Comparison of ENCODE assay signal across 9 mouse cellular contexts in genomic region chr2:72838085-72838727, GRCm38 (mm10).
DNase-seq lines count a peak whose midpoint lies in the region; ATAC-seq lines count a peak whose summit lies in the region.
"Had no signal": no experiment of that assay in that cellular context is flagged by ENCODE, and none has a peak within 500 bp of the region (broad histone marks: within the 10 kb centered on the region; RNA-seq: fewer than 3 reads in every experiment).

No protein-coding gene starts in this region.

- 62% methylated on average over 6 of the region's 6 CpGs for WGBS in limb, embryonic 12.5 days
- WGBS in limb, embryonic 10.5 days, result 69% methylated on average over 6 of the region's 6 CpGs
- 54% methylated on average over 6 of the region's 6 CpGs for WGBS in forebrain, embryonic 14.5 days

- peaks cover 15% of the 10 kb centered on the region for H3K4me1 ChIP-seq in limb, embryonic 12.5 days (replicated peaks)
- H3K4me1 ChIP-seq in limb, embryonic 10.5 days, result peaks cover 31% of the 10 kb centered on the region; the same call in 1 of the 2 replicates
- H3K4me1 ChIP-seq in forebrain, embryonic 14.5 days (ENCODE audit: control insufficient read depth, insufficient read depth, low read length), result no peaks in the 10 kb centered on the region
- H3K4me1 ChIP-seq: neural tube, embryonic 12.5 days had no signal

- H3K27ac ChIP-seq in limb, embryonic 12.5 days, result 0 out of 2 replicates have a peak overlapping the region, but pooled peaks have one; percentile 5
- no peak overlapping the region for H3K27ac ChIP-seq in limb, embryonic 10.5 days
- no peak overlapping the region for H3K27ac ChIP-seq in forebrain, embryonic 14.5 days (ENCODE audit: low read depth, low read length)
- H3K27ac ChIP-seq: neural tube, embryonic 12.5 days had no signal

- ATAC-seq in limb, embryonic 12.5 days (ENCODE audit: insufficient number of reproducible peaks, insufficient read depth, low FRiP score, low TSS enrichment, low read depth), result no peak
- no peak for ATAC-seq in forebrain, embryonic 14.5 days

- H3K4me3 ChIP-seq in limb, embryonic 12.5 days (replicated peaks), result no peak overlapping the region
- no peak overlapping the region for H3K4me3 ChIP-seq in limb, embryonic 10.5 days
- H3K4me3 ChIP-seq in forebrain, embryonic 14.5 days (ENCODE audit: low read depth, low read length), result no peak overlapping the region
- H3K4me3 ChIP-seq: neural tube, embryonic 12.5 days had no signal

- 0 out of 2 replicates have a peak, but pooled peaks cover 9% of the 10 kb centered on the region for H3K9me3 ChIP-seq in limb, embryonic 12.5 days
- no peaks in the 10 kb centered on the region for H3K9me3 ChIP-seq in limb, embryonic 10.5 days (replicated peaks)
- H3K9me3 ChIP-seq in forebrain, embryonic 14.5 days (replicated peaks; ENCODE audit: control insufficient read depth, low read length), result no peaks in the 10 kb centered on the region
- H3K9me3 ChIP-seq: neural tube, embryonic 12.5 days had no signal

- H3K4me2 ChIP-seq in limb, embryonic 12.5 days, result no peak overlapping the region
- no peak overlapping the region for H3K4me2 ChIP-seq in forebrain, embryonic 14.5 days (ENCODE audit: low read length)
- H3K4me2 ChIP-seq: neural tube, embryonic 12.5 days had no signal

- intact Hi-C loops in heart, postnatal 10 days (cut with DNase I), result no loop called here

- no peaks in the 10 kb centered on the region for H3K27me3 ChIP-seq in limb, embryonic 12.5 days
- H3K27me3 ChIP-seq in limb, embryonic 10.5 days (ENCODE audit: low read depth, poor library complexity, severe bottlenecking), result no peaks in the 10 kb centered on the region
- H3K27me3 ChIP-seq in forebrain, embryonic 14.5 days (replicated peaks; ENCODE audit: control insufficient read depth, insufficient read depth, low read length), result no peaks in the 10 kb centered on the region
- H3K27me3 ChIP-seq: neural tube, embryonic 12.5 days had no signal

- no peak for DNase-seq in limb, embryonic 10.5 days (ENCODE audit: low spot score)
- peak; percentile 55 for DNase-seq in NIH3T3 (ENCODE audit: low read depth)
- peak; percentile 36 to 38 for DNase-seq in heart, postnatal 10 days
- DNase-seq in retina, embryonic 14.5 days (ENCODE audit: low spot score), result peak; percentile 20
- DNase-seq in layer of hippocampus, adult 9-11 months, result no peak
- DNase-seq in kidney, adult 9 months, result no peak
- DNase-seq in forebrain, embryonic 14.5 days (ENCODE audit: low spot score), result no peak

- H3K36me3 ChIP-seq in limb, embryonic 12.5 days, result no peaks in the 10 kb centered on the region
- no peaks in the 10 kb centered on the region for H3K36me3 ChIP-seq in limb, embryonic 10.5 days
- no peaks in the 10 kb centered on the region for H3K36me3 ChIP-seq in forebrain, embryonic 14.5 days (ENCODE audit: control insufficient read depth, insufficient read depth, low read length)
- H3K36me3 ChIP-seq: neural tube, embryonic 12.5 days had no signal

- no peak overlapping the region for H3K9ac ChIP-seq in limb, embryonic 12.5 days (replicated peaks)
- H3K9ac ChIP-seq in forebrain, embryonic 14.5 days (ENCODE audit: low read length), result no peak overlapping the region
- H3K9ac ChIP-seq: neural tube, embryonic 12.5 days had no signal

Comparison
In these comparisons a context has a peak if more than half of its experiments do, and no peak if none do; other contexts are left out.
1. DNase-seq: peak in NIH3T3 (single experiment), heart, postnatal 10 days (2 of 2) and retina, embryonic 14.5 days (single experiment); none in limb, embryonic 10.5 days (single experiment), layer of hippocampus, adult 9-11 months (single experiment), kidney, adult 9 months (single experiment) and forebrain, embryonic 14.5 days (single experiment).